Mouse (Mus musculus) limb, embryonic 14.5 days (tissue): ENCODE measurements around the gene Trim30b. TPM values are rescaled to one million over a fixed set of nuclear protein-coding genes. Genes with fewer than 3 reads are reported as not detected.
"Not testable (repeated sequence)": the region's sequence is repeated elsewhere in the genome, so short reads cannot be mapped to it uniquely, and the experiment has no call there.

Experiments
- ATAC-seq: fragments of 200-750 bp; cut with Nextera tagmentation; 2 replicates; pipeline ENCODE4 v1.8.0; 2017; ENCODE audit warnings: low read depth, moderate number of reproducible peaks, moderate TSS enrichment; ENCODE audit not compliant: low FRiP score
- DNase-seq: peaks from one replicate; pipeline ENCODE4 v3.0.0-alpha.2; 2015; ENCODE audit warnings: low spot score
- H3K27ac ChIP-seq: fragments of 300-500 bp; sonication (generic); replicated peaks from 2 replicates; pipeline ENCODE4 v1.5.1; 2014; ENCODE audit warnings: low read depth, mild to moderate bottlenecking, low read length, moderate library complexity, mixed read lengths
- H3K27me3 ChIP-seq: fragments of 300-500 bp; sonication (generic); 2 replicates; pipeline ENCODE4 v1.6.1; 2014; ENCODE audit warnings: low read length, mixed read lengths; ENCODE audit not compliant: control insufficient read depth, insufficient read depth
- H3K36me3 ChIP-seq: fragments of 300-500 bp; sonication (generic); 2 replicates; pipeline ENCODE4 v1.6.1; 2014; ENCODE audit warnings: mild to moderate bottlenecking, low read length, moderate library complexity, mixed read lengths; ENCODE audit not compliant: control insufficient read depth, insufficient read depth
- H3K4me1 ChIP-seq: fragments of 300-500 bp; sonication (generic); 2 replicates; pipeline ENCODE4 v1.6.1; 2014; ENCODE audit warnings: antibody characterized with exemption, low read length, mixed read lengths; ENCODE audit not compliant: control insufficient read depth, insufficient read depth
- H3K4me2 ChIP-seq: fragments of 300-500 bp; sonication (generic); replicated peaks from 2 replicates; pipeline ENCODE4 v1.6.1; 2014; ENCODE audit warnings: low read depth, mild to moderate bottlenecking, low read length, moderate library complexity; ENCODE audit not compliant: severe bottlenecking
- H3K4me3 ChIP-seq: fragments of 300-500 bp; sonication (generic); replicated peaks from 2 replicates; pipeline ENCODE4 v1.5.1; 2014; ENCODE audit warnings: low read length
- H3K9ac ChIP-seq: fragments of 300-500 bp; sonication (generic); 2 replicates; pipeline ENCODE4 v1.6.1; 2014; ENCODE audit warnings: mild to moderate bottlenecking, low read depth, low read length, moderate library complexity; ENCODE audit not compliant: severe bottlenecking
- H3K9me3 ChIP-seq: fragments of 300-500 bp; sonication (generic); 2 replicates; pipeline ENCODE4 v1.6.1; 2016; ENCODE audit warnings: low read length; ENCODE audit not compliant: control insufficient read depth
- POLR2A ChIP-seq: fragments of 200-500 bp; IDR thresholded peaks from 2 replicates; pipeline ENCODE4 v1.8.0; 2012; ENCODE audit warnings: inconsistent platforms, mild to moderate bottlenecking, moderate library complexity, borderline replicate concordance; ENCODE audit not compliant: insufficient read depth, insufficient read length; ENCODE audit errors: extremely low read depth
- WGBS: fragments of 180-500 bp; shearing (Covaris S2); extraction: QIAGEN DNeasy Blood & Tissue Kit; methylation state at CpG from one replicate; pipeline ENCODE4 v1.1.7; 2014; 5-methylcytosine and 5-hydroxymethylcytosine counted together
- polyA plus RNA-seq, 2 experiments: library from polyadenylated mRNA; depleted of rRNA in 1 of 2; stranded (reverse) in 1 of 2; unstranded in 1 of 2; fragments of >200 nt; fragmentation: Nextera tagmentation in 1 of 2; extraction: Ambion mirVana in 1 of 2; gene quantifications; 2 replicates each; pipeline versions ENCODE4 v1.2.1 to v1.2.3; 2012 to 2014

Gene Trim30b
- polyA plus RNA-seq, 2 experiments = 0.06 to 0.07 TPM

DNA sequence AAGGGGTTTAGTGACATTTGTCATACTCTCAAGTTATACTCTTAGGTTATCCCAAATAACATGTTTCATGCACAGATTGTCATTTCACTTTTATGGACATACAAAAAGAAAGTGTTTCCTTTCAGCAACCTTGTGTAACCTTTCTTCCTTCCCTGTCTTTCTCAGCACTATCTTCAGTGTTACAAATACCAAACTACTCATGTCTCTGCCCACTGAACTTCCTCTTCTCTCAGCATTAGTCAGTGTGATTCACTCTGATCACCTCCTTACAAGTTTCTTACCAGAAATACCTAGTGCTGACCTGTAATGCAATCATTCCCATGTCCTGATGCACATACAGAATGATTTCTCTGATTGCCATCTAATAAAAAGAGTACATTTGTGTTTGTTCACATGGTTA, 3.3 kb downstream of the Trim30b start:
- no peak for ATAC-seq
- no peak for DNase-seq
- no peaks in the 10 kb centered on the region for H3K27me3 ChIP-seq
- H3K9me3 ChIP-seq = no peaks in the 10 kb centered on the region
- no peak overlapping the region for H3K4me3 ChIP-seq
- TF ChIP-seq POLR2A = no peak
- no peak overlapping the region for H3K9ac ChIP-seq
- no peaks in the 10 kb centered on the region for H3K4me1 ChIP-seq
- H3K27ac ChIP-seq = no peak overlapping the region
- H3K36me3 ChIP-seq = no peaks in the 10 kb centered on the region
- H3K4me2 ChIP-seq = no peak overlapping the region

DNA sequence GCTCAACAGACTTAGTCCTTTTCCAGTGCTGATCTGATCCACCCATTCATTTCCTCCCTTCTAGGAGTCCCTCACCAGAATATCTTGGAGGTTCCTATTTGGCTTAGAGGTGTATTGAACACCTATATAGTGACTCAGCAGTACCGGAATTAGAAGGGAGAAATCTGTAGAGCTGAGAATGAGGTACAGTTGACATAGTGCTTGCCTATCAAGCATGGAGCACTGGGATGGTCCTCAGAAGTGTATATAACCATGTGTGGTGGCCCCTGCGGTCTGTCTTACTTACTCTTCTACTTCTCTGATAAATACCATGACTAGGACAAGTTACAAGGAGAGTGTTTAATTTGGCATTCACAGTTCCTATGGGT, 16.1 kb downstream of the Trim30b start:
- no peak overlapping the region; the same call in 1 of the 2 replicates for H3K4me2 ChIP-seq
- WGBS = 59% methylated on average over 2 of the region's 2 CpGs

DNA sequence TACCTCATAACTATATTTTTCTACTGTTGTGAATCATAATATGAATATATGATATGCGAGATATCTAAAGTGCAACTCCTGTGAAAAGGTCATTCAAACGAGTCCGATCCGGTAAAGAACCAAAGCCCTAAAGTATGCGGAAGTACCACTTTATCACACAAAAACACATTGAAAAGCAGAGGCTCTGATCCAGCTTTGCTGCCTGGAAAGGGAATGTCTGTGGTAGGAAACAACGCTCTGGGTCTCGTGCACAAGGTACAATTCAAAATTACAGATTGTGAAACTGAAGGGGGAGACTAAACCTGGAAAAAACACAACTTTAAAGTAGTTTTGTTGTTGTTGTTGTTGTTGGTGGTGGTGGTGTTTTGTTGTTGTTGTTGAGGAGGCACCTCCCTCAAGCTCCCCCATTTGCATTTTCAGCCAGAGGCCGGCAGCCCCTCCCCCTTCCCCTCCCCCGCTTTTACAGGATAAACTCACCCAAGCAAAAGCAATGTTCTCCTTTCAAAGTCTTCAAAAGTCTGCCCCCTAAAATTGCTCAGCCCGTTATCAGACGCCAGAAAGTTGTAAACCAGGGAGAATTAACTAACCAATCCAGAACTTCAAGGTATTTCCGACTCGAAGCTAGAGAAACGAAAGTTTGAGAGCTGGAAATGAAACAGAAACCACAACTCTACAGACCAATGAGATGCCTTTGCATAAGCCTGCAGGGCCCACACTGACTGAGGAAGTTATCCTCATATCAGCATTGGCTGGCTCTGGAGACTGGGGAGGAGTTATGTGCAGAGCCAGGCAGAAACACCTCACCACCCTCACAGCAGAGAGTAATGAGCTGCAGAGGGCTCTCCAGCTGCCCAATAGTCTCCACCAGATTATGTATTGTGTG, 16.7 kb downstream of the Trim30b start, which contains the start of gene Trim12c:
Gene Trim12c, minus strand, starts transcription at position 646 of the 883 bp plus-strand sequence.
- no peaks in the 10 kb centered on the region for H3K36me3 ChIP-seq
- DNase-seq = peak; percentile 84
- peak; percentile 96 for ATAC-seq
- H3K4me1 ChIP-seq = no peaks in the 10 kb centered on the region
- H3K9ac ChIP-seq = 0 out of 2 replicates have a peak within 1 kb of the TSS, but pooled peaks have one; percentile 8
- H3K4me3 ChIP-seq = peak within 1 kb of the TSS; percentile 34
- no peaks in the 10 kb centered on the region for H3K9me3 ChIP-seq
- WGBS = 6% methylated on average over 14 of the region's 14 CpGs
- TF ChIP-seq POLR2A = no peak
- peak within 1 kb of the TSS; percentile 49 for H3K4me2 ChIP-seq
- H3K27me3 ChIP-seq = no peaks in the 10 kb centered on the region
- H3K27ac ChIP-seq = no peak within 1 kb of the TSS

More for the DNA sequence above, 16.1 kb downstream of the Trim30b start:
- DNase-seq (no peak), ATAC-seq (no peak)
- Histone ChIP-seq H3K27me3 (no peaks in the 10 kb centered on the region), H3K4me1 (no peaks in the 10 kb centered on the region), H3K4me3 (peak overlapping the region; percentile 34; the same call in 1 of the 2 replicates), H3K9ac (0 out of 2 replicates have a peak overlapping the region, but pooled peaks have one; percentile 8), H3K27ac (no peak overlapping the region), H3K9me3 (no peaks in the 10 kb centered on the region), H3K36me3 (no peaks in the 10 kb centered on the region)
- no peak for TF ChIP-seq POLR2A

DNA sequence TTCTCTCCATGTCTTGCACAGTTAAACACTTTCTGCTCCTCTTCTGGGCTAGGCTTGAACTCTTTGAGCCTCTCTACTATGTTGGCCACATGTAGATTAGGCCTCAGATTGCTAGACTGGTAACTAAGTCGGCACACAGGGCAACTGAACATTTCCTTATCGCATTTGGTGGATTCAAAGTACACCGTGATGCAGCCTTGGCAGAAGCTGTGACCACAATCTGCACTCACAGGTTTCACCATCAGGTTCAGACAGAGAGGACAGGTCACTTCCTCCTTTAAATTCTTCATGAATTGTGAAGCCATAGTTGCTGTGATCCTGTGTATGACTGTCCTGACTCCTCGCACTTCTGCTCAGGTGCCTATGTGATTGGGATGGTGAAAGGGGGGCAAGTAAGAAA, 21.6 kb downstream of the Trim30b start:
- not testable (repeated sequence) for H3K4me3 ChIP-seq, H3K27ac ChIP-seq, H3K27me3 ChIP-seq, H3K36me3 ChIP-seq, ATAC-seq, H3K4me1 ChIP-seq, H3K9me3 ChIP-seq, H3K9ac ChIP-seq, DNase-seq, H3K4me2 ChIP-seq
- 90% methylated on average over 4 of the region's 4 CpGs for WGBS

DNA sequence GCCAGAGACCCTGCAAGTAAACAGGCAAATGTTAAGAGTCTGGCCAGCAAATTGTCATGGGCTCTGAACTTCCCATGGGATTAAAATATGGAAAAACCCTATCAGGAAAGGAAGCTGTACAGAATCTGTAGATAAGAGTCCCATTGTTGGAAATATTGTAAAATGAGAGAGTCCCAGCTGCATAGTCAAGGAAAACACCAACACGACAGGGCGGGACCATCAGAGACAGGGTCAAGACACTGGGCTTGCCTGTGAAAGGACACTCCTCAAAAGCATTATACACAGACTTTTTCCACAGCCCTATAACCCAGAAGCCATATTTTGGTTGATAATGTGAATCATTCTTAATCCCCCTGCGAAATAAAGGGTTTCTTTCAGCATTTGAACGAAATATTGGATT, 28.9 kb downstream of the Trim30b start:
- WGBS = 84% methylated on average over 2 of the region's 4 CpGs
- not testable (repeated sequence) for H3K27ac ChIP-seq, H3K9ac ChIP-seq, H3K36me3 ChIP-seq, H3K9me3 ChIP-seq, H3K4me1 ChIP-seq, DNase-seq, H3K4me3 ChIP-seq, ATAC-seq, H3K27me3 ChIP-seq, H3K4me2 ChIP-seq

DNA sequence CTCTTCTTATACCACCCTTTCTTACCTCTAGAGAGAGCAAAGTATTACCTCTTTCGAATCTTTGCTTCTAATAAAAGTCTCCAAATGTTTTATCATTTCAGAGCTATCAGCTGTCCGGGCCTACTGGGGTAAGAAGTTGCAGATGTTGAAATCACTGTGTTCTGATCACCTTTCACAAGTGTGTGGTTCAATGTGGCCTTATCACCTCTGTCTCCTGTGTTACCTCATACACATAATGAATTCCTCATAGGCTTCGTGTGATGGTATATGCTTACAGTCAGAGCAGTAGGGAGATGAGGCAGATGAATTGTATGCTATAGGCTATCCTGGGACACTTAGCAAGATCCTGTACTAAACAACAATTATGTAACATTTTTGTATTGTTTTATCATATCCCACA, 34.1 kb downstream of the Trim30b start:
- 69% methylated on average over 3 of the region's 3 CpGs for WGBS
- DNase-seq, H3K9ac ChIP-seq: not testable (repeated sequence)

DNA sequence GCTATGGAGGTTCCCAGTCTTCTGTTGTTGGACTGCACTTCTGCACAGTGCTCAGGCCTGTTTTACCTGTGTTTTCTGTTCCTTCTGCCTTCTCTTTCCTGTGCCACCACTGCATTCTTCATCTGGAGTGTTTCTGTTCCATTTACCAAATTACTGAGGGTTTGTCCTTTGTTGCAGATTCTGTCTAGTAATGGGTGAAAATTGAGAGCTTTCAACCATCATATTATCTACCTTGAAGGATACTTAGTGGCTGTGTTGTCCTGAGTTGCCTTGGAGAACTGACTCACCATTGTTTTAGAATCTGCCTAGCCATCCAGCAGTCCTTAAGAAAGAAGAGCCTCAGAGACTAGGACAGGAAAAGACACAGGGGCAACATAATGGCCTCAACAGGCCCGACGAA, 40.5 kb downstream of the Trim30b start, which contains the start of gene Trim34b:
Gene Trim34b, plus strand, starts transcription at position 301 of the 400 bp plus-strand sequence.
- not testable (repeated sequence) for H3K4me3 ChIP-seq, H3K27ac ChIP-seq, H3K9me3 ChIP-seq, DNase-seq, H3K4me2 ChIP-seq, H3K4me1 ChIP-seq, ATAC-seq, H3K36me3 ChIP-seq, H3K9ac ChIP-seq, H3K27me3 ChIP-seq
- WGBS = 100% methylated on average over 2 of the region's 2 CpGs

More for the DNA sequence above, 34.1 kb downstream of the Trim30b start:
- H3K4me1 ChIP-seq, H3K4me3 ChIP-seq, H3K9me3 ChIP-seq, ATAC-seq, H3K27me3 ChIP-seq, H3K36me3 ChIP-seq, H3K4me2 ChIP-seq, H3K27ac ChIP-seq: not testable (repeated sequence)
